Mouse (Mus musculus) thymus, adult 2 months (tissue): ENCODE measurements around the gene Ldlrad1.

Experiments used
- CTCF ChIP-seq: fragments of 200-500 bp; IDR thresholded peaks from 2 replicates; pipeline ENCODE4 v1.5.1; 2012; ENCODE audit warnings: mild to moderate bottlenecking, control low read depth, low read length, moderate library complexity, borderline replicate concordance; ENCODE audit not compliant: control insufficient read depth, poor library complexity, insufficient read depth; ENCODE audit errors: extremely low read depth
- POLR2A ChIP-seq: fragments of 200-500 bp; IDR thresholded peaks from 2 replicates; pipeline ENCODE4 v1.6.1; 2012; ENCODE audit warnings: mild to moderate bottlenecking, low read length, control low read depth, moderate library complexity; ENCODE audit not compliant: control insufficient read depth, poor library complexity, insufficient read depth; ENCODE audit errors: extremely low read depth

DNA sequence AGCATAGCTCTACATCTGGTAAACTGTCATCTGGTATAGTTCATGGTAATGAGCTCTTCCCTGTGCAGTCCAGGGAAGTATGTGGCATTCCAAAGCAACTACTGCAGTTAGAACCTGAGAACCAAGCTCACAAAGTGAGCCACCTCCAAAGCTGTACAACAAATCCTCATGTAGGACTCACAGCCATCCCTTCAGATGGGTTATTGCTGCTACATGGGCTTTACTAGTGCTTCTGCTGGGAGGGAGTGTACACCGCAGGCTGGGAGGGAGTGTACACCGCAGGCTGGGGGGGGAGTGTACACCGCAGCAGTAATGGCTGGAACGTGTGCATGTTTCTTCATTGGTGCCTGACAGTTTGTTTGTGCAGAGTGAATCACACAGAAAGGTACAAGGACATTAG, 25.8 kb upstream of the Ldlrad1 start:
- TF ChIP-seq CTCF (no peak), POLR2A (no peak)
